Mouse (Mus musculus): ENCODE measurements around the gene Angptl2. TPM values are rescaled to one million over a fixed set of nuclear protein-coding genes. Genes with fewer than 3 reads are reported as not detected.

The Angptl2 gene
- total and polyA plus RNA-seq, 3 experiments: 0.04 to 0.21 TPM; not detected in 1

- dilution Hi-C loops (cut with MboI; ENCODE audit: extremely low pct_ligation_motif_present, extremely low pct_unique_long_range_greater_than_20kb, low sequenced_read_pairs) (no loop called here), in situ Hi-C loops (cut with MboI; ENCODE audit: low pct_ligation_motif_present, low pct_unique_long_range_greater_than_20kb, low sequenced_read_pairs) (no loop called here)
- no peak overlapping the region for H3K4me3 ChIP-seq (replicated peaks in 1 of 3; ENCODE audit: low read depth in 2 of 3, low read length in 2 of 3, poor library complexity in 1 of 3)
- TF ChIP-seq E2F4 (IDR thresholded peaks at IDR 0.05; ENCODE audit: insufficient replicate concordance, low read depth, low read length) (no peak), CTCF (conservative IDR thresholded peaks at IDR 0.05 in 1 of 2, IDR thresholded peaks at IDR 0.05 in 1 of 2; ENCODE audit: low read depth in 2 of 2, low read length in 2 of 2) (no peak), ELF1 (IDR thresholded peaks at IDR 0.05; ENCODE audit: low read depth, low read length) (no peak), SIN3A (IDR thresholded peaks at IDR 0.05; ENCODE audit: low read length) (no peak)
- H3K27ac ChIP-seq (ENCODE audit: insufficient read depth, low read depth): no peak overlapping the region
- no peaks in the 10 kb centered on the region for H3K27me3 ChIP-seq (replicated peaks)
- no peaks in the 10 kb centered on the region for H3K4me1 ChIP-seq (ENCODE audit: control insufficient read depth in 1 of 2, insufficient read depth in 2 of 2)
- H3K9ac ChIP-seq (ENCODE audit: insufficient read depth, low read depth): no peak overlapping the region
- no peak for DNase-seq (ENCODE audit: extremely low read depth)
- no peak overlapping the region for H3K4me2 ChIP-seq (ENCODE audit: insufficient read depth, low read depth, poor library complexity, severe bottlenecking)
- H3K36me3 ChIP-seq (replicated peaks in 1 of 2; ENCODE audit: control insufficient read depth in 1 of 2, insufficient read depth in 1 of 2, low read length in 1 of 2): peaks cover 0 to 6% of the 10 kb centered on the region in 2 experiments
- no peaks in the 10 kb centered on the region for H3K9me3 ChIP-seq (replicated peaks; ENCODE audit: low read length)
- H3K79me2 ChIP-seq (replicated peaks; ENCODE audit: control insufficient read depth, extremely low read depth, insufficient read depth, poor library complexity, severe bottlenecking): no peaks in the 10 kb centered on the region
These were observed 37.8 kb downstream of the Angptl2 start for GRCm38 (mm10) chr2:33253572-33254190.

DNA sequence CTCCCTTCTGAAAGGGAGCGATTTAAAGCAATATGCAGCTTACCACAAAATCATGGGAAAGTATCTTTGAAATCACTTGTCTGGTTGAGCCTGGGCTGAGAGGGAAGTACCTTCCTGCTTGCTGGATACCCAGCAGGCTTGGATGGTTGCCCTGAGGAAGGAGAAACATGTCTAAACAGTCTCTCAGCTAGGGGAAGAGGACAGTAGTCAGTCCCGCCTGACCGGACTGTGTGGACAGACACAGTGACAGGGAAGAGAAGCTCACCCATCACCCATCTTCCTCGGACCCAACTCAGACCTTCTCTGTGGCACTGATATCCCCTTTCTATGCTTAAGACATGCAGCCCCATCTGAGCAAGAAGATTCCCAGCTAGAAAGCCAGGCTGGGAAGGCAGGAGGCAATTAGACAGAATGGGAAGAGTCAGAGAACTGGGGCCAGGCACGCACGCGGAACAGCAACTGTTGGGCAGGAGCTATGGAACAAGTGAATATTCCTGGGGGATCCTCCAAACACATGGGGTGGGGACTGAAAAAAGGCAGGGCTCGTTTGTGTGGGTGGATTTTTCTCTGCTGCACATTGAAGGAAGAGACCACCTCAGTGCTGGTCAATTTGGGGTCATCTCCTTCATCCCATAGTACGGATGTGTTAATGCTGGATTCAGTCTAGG lies 38.6 kb downstream of the Angptl2 start:
- no peak overlapping the region for H3K9ac ChIP-seq (ENCODE audit: insufficient read depth, low read depth)
- H3K79me2 ChIP-seq (replicated peaks; ENCODE audit: control insufficient read depth, extremely low read depth, insufficient read depth, poor library complexity, severe bottlenecking): no peaks in the 10 kb centered on the region
- no peaks in the 10 kb centered on the region for H3K4me1 ChIP-seq (ENCODE audit: control insufficient read depth in 1 of 2, insufficient read depth in 2 of 2)
- H3K36me3 ChIP-seq (replicated peaks in 1 of 2; ENCODE audit: control insufficient read depth in 1 of 2, insufficient read depth in 1 of 2, low read length in 1 of 2): peaks cover 0 to 2% of the 10 kb centered on the region in 2 experiments
- no peak overlapping the region for H3K4me2 ChIP-seq (ENCODE audit: insufficient read depth, low read depth, poor library complexity, severe bottlenecking)
- H3K4me3 ChIP-seq (replicated peaks in 1 of 3; ENCODE audit: low read depth in 2 of 3, low read length in 2 of 3, poor library complexity in 1 of 3): no peak overlapping the region
- no peak overlapping the region for H3K27ac ChIP-seq (ENCODE audit: insufficient read depth, low read depth)
- TF ChIP-seq SMC3 (IDR thresholded peaks at IDR 0.05; ENCODE audit: low read depth, low read length): no peak
- TF ChIP-seq UBTF (IDR thresholded peaks at IDR 0.05; ENCODE audit: low read depth, low read length): no peak
- TF ChIP-seq HCFC1 (IDR thresholded peaks at IDR 0.05; ENCODE audit: low read depth, low read length): no peak
- no peak for TF ChIP-seq TBP (conservative IDR thresholded peaks at IDR 0.05; ENCODE audit: low read depth, low read length)
- no peak for TF ChIP-seq ZMIZ1 (IDR thresholded peaks at IDR 0.05; ENCODE audit: low read depth, low read length)
- no peak for TF ChIP-seq RCOR1 (conservative IDR thresholded peaks at IDR 0.05; ENCODE audit: low read depth, low read length)
- TF ChIP-seq CHD1 (IDR thresholded peaks at IDR 0.05; ENCODE audit: low read depth, low read length): no peak
- no peak for TF ChIP-seq BHLHE40 (IDR thresholded peaks at IDR 0.05; ENCODE audit: low read depth, low read length)
- TF ChIP-seq ZNF384 (IDR thresholded peaks at IDR 0.05; ENCODE audit: low read depth, low read length): no peak
- no peak for TF ChIP-seq ELF1 (IDR thresholded peaks at IDR 0.05; ENCODE audit: low read depth, low read length)
- no peak for TF ChIP-seq ZC3H11A (IDR thresholded peaks at IDR 0.05; ENCODE audit: low read depth, low read length)
- TF ChIP-seq NELFE (IDR thresholded peaks at IDR 0.05; ENCODE audit: low read depth, low read length): no peak
- no peak for TF ChIP-seq MAFK (IDR thresholded peaks at IDR 0.05; ENCODE audit: insufficient replicate concordance, low read length)
- no peak for TF ChIP-seq ZKSCAN1 (IDR thresholded peaks at IDR 0.05; ENCODE audit: borderline replicate concordance, low read depth, low read length)
- no peak for TF ChIP-seq E2F4 (IDR thresholded peaks at IDR 0.05; ENCODE audit: insufficient replicate concordance, low read depth, low read length)
- TF ChIP-seq MYC (IDR thresholded peaks at IDR 0.05; ENCODE audit: low read depth, low read length): no peak
- H3K9me3 ChIP-seq (replicated peaks; ENCODE audit: low read length): no peaks in the 10 kb centered on the region
- H3K27me3 ChIP-seq (replicated peaks): no peaks in the 10 kb centered on the region
- in situ Hi-C loops (cut with MboI; ENCODE audit: low pct_ligation_motif_present, low pct_unique_long_range_greater_than_20kb, low sequenced_read_pairs) (no loop called here), dilution Hi-C loops (cut with MboI; ENCODE audit: extremely low pct_ligation_motif_present, extremely low pct_unique_long_range_greater_than_20kb, low sequenced_read_pairs) (no loop called here)
- DNase-seq (ENCODE audit: extremely low read depth): no peak
